Mouse (Mus musculus) ES-Bruce4 (cell line): ENCODE measurements around the gene Bak1.

ENCODE experiments used
- CTCF ChIP-seq: IDR thresholded peaks from one replicate; pipeline ENCODE4 v1.8.1; 2011; ENCODE audit warnings: low read depth, low read length
- POLR2A ChIP-seq: IDR thresholded peaks from one replicate; pipeline ENCODE4 v1.8.1; 2011; ENCODE audit warnings: low read length; ENCODE audit not compliant: insufficient read depth

DNA sequence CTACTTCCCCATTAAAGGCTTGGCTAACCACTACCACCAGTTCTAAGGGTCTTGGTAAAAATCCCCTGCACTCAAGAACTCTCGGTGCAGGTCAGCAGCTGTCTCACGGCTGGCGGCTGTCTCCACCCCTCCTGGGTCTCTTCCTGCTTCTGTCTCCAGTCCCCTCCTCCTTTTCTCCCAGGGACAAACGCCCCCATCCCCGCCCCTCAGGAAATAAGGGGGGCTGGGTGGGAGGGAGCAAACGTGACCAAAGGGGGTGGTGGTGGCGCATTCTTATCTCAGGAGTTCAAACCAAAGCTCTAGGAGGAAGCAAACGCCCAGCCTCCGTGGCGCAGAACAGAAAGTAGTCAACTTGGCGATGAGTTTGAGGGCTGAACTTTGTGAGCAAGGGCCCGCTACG, 27.4 kb upstream of the Bak1 start:
- TF ChIP-seq CTCF (no peak), POLR2A (peak; percentile 62)
